Mouse (Mus musculus): ENCODE data around the gene Dcaf15.

DNA sequence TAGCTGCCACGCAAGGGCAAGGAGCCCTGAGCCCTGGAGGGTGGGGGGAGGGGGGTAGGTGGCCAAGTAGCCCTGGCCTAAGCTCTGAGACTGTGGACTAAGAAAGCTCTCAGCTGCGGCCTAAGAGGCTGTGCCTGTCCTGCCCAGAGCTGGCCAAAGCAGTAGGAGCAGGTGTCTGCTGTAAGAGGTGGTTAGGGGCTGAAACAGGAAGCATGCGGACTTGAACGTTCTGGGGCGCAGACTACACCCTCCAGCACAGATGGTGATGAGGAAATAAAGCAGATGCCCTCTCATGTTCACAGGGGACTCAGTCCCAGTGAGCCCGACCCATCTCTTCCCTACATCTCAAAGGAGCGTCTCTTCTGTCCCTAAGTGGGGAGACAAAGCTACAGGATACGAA is 27.7 kb upstream of the Dcaf15 start:
- TF ChIP-seq CTCF (IDR thresholded peaks at IDR 0.05): no peak
- TF ChIP-seq EP300 (IDR thresholded peaks at IDR 0.05): no peak
